Mouse (Mus musculus): ENCODE results near the gene Tspan7. TPM values are rescaled to one million over a fixed set of nuclear protein-coding genes. Genes with fewer than 3 reads are reported as not detected.

The Tspan7 gene
- polyA plus RNA-seq, 1 experiment from 2014 or later: 113 TPM

GRCm38 (mm10) chrX:10539009-10539408, 54.1 kb downstream of the Tspan7 start:
- ATAC-seq (ENCODE audit: insufficient read depth, low FRiP score): peak; percentile 58; the same call in 1 of the 2 replicates
- Histone ChIP-seq H3K4me2 (ENCODE audit: low read depth, low read length) (no peak overlapping the region), H3K36me3 (ENCODE audit: control insufficient read depth, insufficient read depth, low read length) (no peaks in the 10 kb centered on the region), H3K9ac (ENCODE audit: low read length) (no peak overlapping the region), H3K27me3 (ENCODE audit: control insufficient read depth, insufficient read depth, low read length) (no peaks in the 10 kb centered on the region; the same call in 1 of the 2 replicates), H3K27ac (ENCODE audit: low read length) (peak overlapping the region; percentile 64), H3K9me3 (replicated peaks; ENCODE audit: control insufficient read depth, low read length) (no peaks in the 10 kb centered on the region), H3K4me3 (replicated peaks; ENCODE audit: low read length) (no peak overlapping the region), H3K4me1 (ENCODE audit: control insufficient read depth, insufficient read depth, low read length) (peaks cover 5% of the 10 kb centered on the region)
- WGBS: 32% methylated on average over 2 of the region's 2 CpGs

DNA sequence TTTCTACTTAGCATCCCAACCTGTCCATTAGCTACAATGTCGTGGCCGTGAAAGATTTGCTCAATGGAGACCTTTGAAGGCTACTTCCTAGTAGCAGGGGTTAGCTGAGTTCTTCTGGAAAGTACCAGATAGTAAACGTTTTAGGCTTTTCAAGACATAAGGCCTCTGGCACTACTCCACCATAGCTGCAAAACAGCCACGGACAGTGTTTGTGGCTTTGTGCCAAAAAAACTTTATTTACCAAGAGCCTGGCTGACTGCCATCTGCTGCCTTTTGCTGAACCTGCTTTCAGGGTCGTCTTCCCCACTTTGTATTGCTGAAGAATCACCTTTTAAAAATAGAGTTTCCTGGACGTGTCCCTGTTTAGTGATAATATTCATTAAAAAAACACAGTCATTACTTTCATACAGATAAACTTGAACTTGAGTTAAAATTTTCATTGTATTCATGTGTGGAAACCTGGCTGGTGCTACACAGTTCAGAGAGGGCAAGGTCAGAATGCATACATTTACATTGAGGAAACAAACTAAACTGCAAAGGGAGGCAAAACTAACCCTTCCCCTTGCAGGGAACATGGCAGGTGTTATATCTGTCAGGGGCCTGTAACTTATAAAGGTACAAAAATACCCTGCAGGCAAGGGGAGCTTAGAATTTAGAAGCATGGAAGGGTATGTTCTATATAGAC, 54.7 kb downstream of the Tspan7 start:
- Histone ChIP-seq H3K36me3 (ENCODE audit: control insufficient read depth, insufficient read depth, low read length) (no peaks in the 10 kb centered on the region), H3K27ac (ENCODE audit: low read length) (peak overlapping the region; percentile 64), H3K4me2 (ENCODE audit: low read depth, low read length) (no peak overlapping the region), H3K27me3 (ENCODE audit: control insufficient read depth, insufficient read depth, low read length) (no peaks in the 10 kb centered on the region; the same call in 1 of the 2 replicates), H3K4me3 (replicated peaks; ENCODE audit: low read length) (no peak overlapping the region), H3K9me3 (replicated peaks; ENCODE audit: control insufficient read depth, low read length) (no peaks in the 10 kb centered on the region), H3K4me1 (ENCODE audit: control insufficient read depth, insufficient read depth, low read length) (peaks cover 5% of the 10 kb centered on the region), H3K9ac (ENCODE audit: low read length) (no peak overlapping the region)
- WGBS: 33% methylated on average over 6 of the region's 6 CpGs
- peak; percentile 29; the same call in 1 of the 2 replicates for ATAC-seq (ENCODE audit: insufficient read depth, low FRiP score)

DNA sequence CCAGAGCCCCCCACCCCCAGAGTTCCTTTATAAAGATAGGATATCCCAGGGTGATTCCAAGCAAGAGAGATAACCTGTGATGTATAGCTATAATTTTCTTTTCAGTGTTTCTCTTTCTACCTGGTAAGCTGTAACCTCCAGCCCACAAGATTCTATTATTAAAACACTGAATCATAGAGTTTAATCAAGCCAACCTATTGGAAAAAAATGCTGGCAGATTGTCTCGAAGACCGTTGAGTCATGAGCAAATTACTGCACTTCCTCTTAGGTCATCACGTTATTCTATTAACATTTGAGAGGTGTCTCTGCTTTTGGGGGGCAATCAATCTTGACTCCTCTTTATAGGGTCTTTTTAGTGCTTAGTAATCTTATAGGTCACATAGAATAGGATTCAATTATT, 61.9 kb downstream of the Tspan7 start:
- Histone ChIP-seq H3K9me3 (replicated peaks; ENCODE audit: control insufficient read depth, low read length) (no peaks in the 10 kb centered on the region), H3K27me3 (ENCODE audit: control insufficient read depth, insufficient read depth, low read length) (no peaks in the 10 kb centered on the region), H3K4me1 (ENCODE audit: control insufficient read depth, insufficient read depth, low read length) (no peaks in the 10 kb centered on the region), H3K4me3 (replicated peaks; ENCODE audit: low read length) (no peak overlapping the region), H3K9ac (ENCODE audit: low read length) (no peak overlapping the region), H3K27ac (ENCODE audit: low read length) (no peak overlapping the region), H3K36me3 (ENCODE audit: control insufficient read depth, insufficient read depth, low read length) (no peaks in the 10 kb centered on the region), H3K4me2 (ENCODE audit: low read depth, low read length) (no peak overlapping the region)
- WGBS: 71% methylated on average over 3 of the region's 3 CpGs
- no peak for ATAC-seq (ENCODE audit: insufficient read depth, low FRiP score)

DNA sequence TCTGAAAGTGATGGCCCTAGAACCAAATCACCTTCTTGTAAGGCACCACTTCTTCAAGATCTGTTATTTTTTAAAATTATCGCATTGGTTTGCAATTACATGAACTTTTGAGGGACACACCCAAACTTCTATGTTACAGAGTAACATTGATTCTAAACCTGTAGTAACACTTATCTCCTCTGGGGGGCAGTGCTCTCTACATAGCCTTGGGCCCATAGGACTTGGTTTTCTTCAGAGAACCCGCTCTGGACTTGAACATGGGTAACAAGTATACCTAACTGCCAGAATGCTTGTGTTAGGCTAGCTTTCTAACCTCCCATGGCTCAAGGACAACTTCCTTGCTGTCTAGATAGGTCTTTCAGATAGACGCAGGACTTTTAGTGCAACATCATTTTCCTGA, 64.8 kb downstream of the Tspan7 start:
- ATAC-seq (ENCODE audit: insufficient read depth, low FRiP score): no peak
- no peak overlapping the region for H3K4me3 ChIP-seq (replicated peaks; ENCODE audit: low read length)
- no peak overlapping the region for H3K4me2 ChIP-seq (ENCODE audit: low read depth, low read length)
- no peaks in the 10 kb centered on the region for H3K4me1 ChIP-seq (ENCODE audit: control insufficient read depth, insufficient read depth, low read length)
- H3K9me3 ChIP-seq (replicated peaks; ENCODE audit: control insufficient read depth, low read length): no peaks in the 10 kb centered on the region
- H3K9ac ChIP-seq (ENCODE audit: low read length): no peak overlapping the region
- no peaks in the 10 kb centered on the region for H3K36me3 ChIP-seq (ENCODE audit: control insufficient read depth, insufficient read depth, low read length)
- H3K27ac ChIP-seq (ENCODE audit: low read length): no peak overlapping the region
- 74% methylated on average over 3 of the region's 3 CpGs for WGBS
- H3K27me3 ChIP-seq (ENCODE audit: control insufficient read depth, insufficient read depth, low read length): no peaks in the 10 kb centered on the region

DNA sequence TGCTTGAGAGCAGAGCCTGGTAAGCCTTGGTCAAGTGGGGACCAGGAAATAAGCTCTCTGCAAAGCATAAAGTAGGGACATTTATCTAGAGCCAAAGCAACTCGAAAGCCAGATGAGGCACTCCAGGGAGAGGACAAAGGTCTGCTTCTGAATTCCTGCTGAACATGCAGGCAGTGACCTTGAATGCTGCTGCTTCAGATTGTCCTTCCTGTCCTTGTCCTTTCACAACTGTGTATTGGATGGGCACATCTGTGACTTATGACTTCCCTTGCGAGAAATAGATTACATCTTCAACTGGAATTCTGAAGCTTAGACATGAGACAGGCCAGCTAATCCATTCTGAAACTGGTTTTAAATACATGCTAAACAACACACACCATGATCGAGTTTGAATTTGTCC, 71.9 kb downstream of the Tspan7 start:
- no peak overlapping the region for H3K27ac ChIP-seq (ENCODE audit: low read length)
- no peak overlapping the region for H3K9ac ChIP-seq (ENCODE audit: low read length)
- 78% methylated on average over 3 of the region's 3 CpGs for WGBS
- no peaks in the 10 kb centered on the region for H3K9me3 ChIP-seq (replicated peaks; ENCODE audit: control insufficient read depth, low read length)
- no peak for ATAC-seq (ENCODE audit: insufficient read depth, low FRiP score)
- H3K27me3 ChIP-seq (ENCODE audit: control insufficient read depth, insufficient read depth, low read length): no peaks in the 10 kb centered on the region; the same call in 1 of the 2 replicates
- H3K4me1 ChIP-seq (ENCODE audit: control insufficient read depth, insufficient read depth, low read length): no peaks in the 10 kb centered on the region
- no peak overlapping the region for H3K4me2 ChIP-seq (ENCODE audit: low read depth, low read length)
- no peaks in the 10 kb centered on the region for H3K36me3 ChIP-seq (ENCODE audit: control insufficient read depth, insufficient read depth, low read length)
- no peak overlapping the region for H3K4me3 ChIP-seq (replicated peaks; ENCODE audit: low read length)

DNA sequence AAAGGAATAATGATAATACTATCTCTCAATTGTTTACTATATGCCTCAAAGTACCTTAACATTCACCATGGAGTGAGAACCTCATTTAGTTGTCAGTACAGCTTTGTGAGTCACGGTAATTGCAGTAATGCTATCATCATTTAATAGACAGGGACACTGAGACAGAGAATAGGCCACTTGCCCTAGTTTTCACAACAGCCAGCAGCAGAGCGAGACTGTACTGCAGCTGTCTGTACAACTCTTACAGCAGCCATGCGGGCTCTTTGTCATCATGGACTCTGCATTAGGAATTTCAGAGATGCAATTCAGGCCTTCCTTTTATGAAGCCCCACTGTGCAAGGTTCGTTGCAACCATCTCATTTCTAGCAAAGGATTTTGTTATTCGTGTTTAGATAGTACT, 72.6 kb downstream of the Tspan7 start:
- H3K27ac ChIP-seq (ENCODE audit: low read length): no peak overlapping the region
- ATAC-seq (ENCODE audit: insufficient read depth, low FRiP score): no peak
- H3K9ac ChIP-seq (ENCODE audit: low read length): no peak overlapping the region
- no peaks in the 10 kb centered on the region for H3K4me1 ChIP-seq (ENCODE audit: control insufficient read depth, insufficient read depth, low read length)
- no peaks in the 10 kb centered on the region for H3K9me3 ChIP-seq (replicated peaks; ENCODE audit: control insufficient read depth, low read length)
- no peaks in the 10 kb centered on the region for H3K36me3 ChIP-seq (ENCODE audit: control insufficient read depth, insufficient read depth, low read length)
- WGBS: 77% methylated on average over 5 of the region's 5 CpGs
- H3K27me3 ChIP-seq (ENCODE audit: control insufficient read depth, insufficient read depth, low read length): no peaks in the 10 kb centered on the region; the same call in 1 of the 2 replicates
- no peak overlapping the region for H3K4me2 ChIP-seq (ENCODE audit: low read depth, low read length)
- no peak overlapping the region for H3K4me3 ChIP-seq (replicated peaks; ENCODE audit: low read length)

- Histone ChIP-seq H3K4me2 (ENCODE audit: low read depth, low read length) (no peak overlapping the region), H3K27ac (ENCODE audit: low read length) (no peak overlapping the region), H3K27me3 (ENCODE audit: control insufficient read depth, insufficient read depth, low read length) (no peaks in the 10 kb centered on the region; the same call in 1 of the 2 replicates), H3K9me3 (replicated peaks; ENCODE audit: control insufficient read depth, low read length) (no peaks in the 10 kb centered on the region), H3K9ac (ENCODE audit: low read length) (no peak overlapping the region), H3K36me3 (ENCODE audit: control insufficient read depth, insufficient read depth, low read length) (no peaks in the 10 kb centered on the region), H3K4me3 (replicated peaks; ENCODE audit: low read length) (no peak overlapping the region), H3K4me1 (ENCODE audit: control insufficient read depth, insufficient read depth, low read length) (no peaks in the 10 kb centered on the region)
- 85% methylated on average over 2 of the region's 2 CpGs for WGBS
- no peak for ATAC-seq (ENCODE audit: insufficient read depth, low FRiP score)
Measured at GRCm38 (mm10) chrX:10558625-10559024, 73.7 kb downstream of the Tspan7 start.

DNA sequence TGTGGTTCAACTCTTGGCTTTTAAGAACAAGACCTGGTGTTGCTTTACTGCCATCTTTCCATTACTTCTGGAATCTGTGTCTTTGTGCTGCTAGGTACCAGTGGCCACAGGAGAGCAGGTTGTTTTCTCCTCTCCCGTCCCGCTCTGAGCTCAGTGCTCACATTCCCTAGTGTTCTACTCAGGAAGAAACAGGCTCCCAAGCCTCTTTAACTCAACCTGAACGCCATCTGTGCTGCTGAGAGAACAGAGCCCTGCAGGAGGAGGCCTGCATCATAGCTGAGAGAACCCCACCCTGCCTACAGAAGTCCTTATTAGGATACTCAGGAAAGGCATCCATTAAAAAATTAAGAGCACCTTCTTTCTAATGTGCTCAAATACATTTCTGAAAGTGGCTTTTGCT, 80.9 kb downstream of the Tspan7 start:
- no peaks in the 10 kb centered on the region for H3K4me1 ChIP-seq (ENCODE audit: control insufficient read depth, insufficient read depth, low read length)
- no peak for ATAC-seq (ENCODE audit: insufficient read depth, low FRiP score)
- WGBS: 77% methylated on average over 3 of the region's 3 CpGs
- H3K9ac ChIP-seq (ENCODE audit: low read length): no peak overlapping the region
- no peak overlapping the region for H3K4me3 ChIP-seq (replicated peaks; ENCODE audit: low read length)
- peaks cover 3% of the 10 kb centered on the region; the same call in 1 of the 2 replicates for H3K27me3 ChIP-seq (ENCODE audit: control insufficient read depth, insufficient read depth, low read length)
- no peaks in the 10 kb centered on the region for H3K9me3 ChIP-seq (replicated peaks; ENCODE audit: control insufficient read depth, low read length)
- no peak overlapping the region for H3K4me2 ChIP-seq (ENCODE audit: low read depth, low read length)
- H3K27ac ChIP-seq (ENCODE audit: low read length): no peak overlapping the region
- no peaks in the 10 kb centered on the region for H3K36me3 ChIP-seq (ENCODE audit: control insufficient read depth, insufficient read depth, low read length)

- no peaks in the 10 kb centered on the region for H3K36me3 ChIP-seq (ENCODE audit: control insufficient read depth, insufficient read depth, low read length)
- 43% methylated on average over 3 of the region's 3 CpGs for WGBS
- H3K9me3 ChIP-seq (replicated peaks; ENCODE audit: control insufficient read depth, low read length): no peaks in the 10 kb centered on the region
- peaks cover 3% of the 10 kb centered on the region; the same call in 1 of the 2 replicates for H3K4me1 ChIP-seq (ENCODE audit: control insufficient read depth, insufficient read depth, low read length)
- ATAC-seq (ENCODE audit: insufficient read depth, low FRiP score): no peak
- no peak overlapping the region for H3K4me2 ChIP-seq (ENCODE audit: low read depth, low read length)
- H3K27ac ChIP-seq (ENCODE audit: low read length): no peak overlapping the region
- H3K4me3 ChIP-seq (replicated peaks; ENCODE audit: low read length): no peak overlapping the region
- H3K27me3 ChIP-seq (ENCODE audit: control insufficient read depth, insufficient read depth, low read length): no peaks in the 10 kb centered on the region; the same call in 1 of the 2 replicates
- no peak overlapping the region for H3K9ac ChIP-seq (ENCODE audit: low read length)
Measured at GRCm38 (mm10) chrX:10574523-10574922, 89.6 kb downstream of the Tspan7 start.
